Mouse (Mus musculus): Measurements from ENCODE around the gene Atp1a4. TPM values are rescaled to one million over a fixed set of nuclear protein-coding genes. Genes with fewer than 3 reads are reported as not detected.

Atp1a4 gene
- polyA plus RNA-seq, 1 experiment from 2014 or later: not detected

- no peak overlapping the region for H3K4me3 ChIP-seq (ENCODE audit: low read depth, low read length)
- no peaks in the 10 kb centered on the region for H3K27me3 ChIP-seq (ENCODE audit: control insufficient read depth, insufficient read depth, low read length)
- no peaks in the 10 kb centered on the region for H3K9me3 ChIP-seq (ENCODE audit: control insufficient read depth, low read length)
- H3K4me1 ChIP-seq (ENCODE audit: control insufficient read depth, insufficient read depth, low read length): no peaks in the 10 kb centered on the region
- no peak overlapping the region for H3K4me2 ChIP-seq (ENCODE audit: low read depth, severe bottlenecking)
- no peak overlapping the region for H3K27ac ChIP-seq (replicated peaks; ENCODE audit: low read depth, low read length)
- no peak for DNase-seq (ENCODE audit: low spot score)
- H3K9ac ChIP-seq (ENCODE audit: low read length): no peak overlapping the region
- WGBS: 87% methylated on average over 3 of the region's 3 CpGs
- H3K36me3 ChIP-seq (ENCODE audit: control insufficient read depth, insufficient read depth, low read length): no peaks in the 10 kb centered on the region; the same call in 1 of the 2 replicates
- ATAC-seq (ENCODE audit: insufficient number of reproducible peaks, low FRiP score, low TSS enrichment, low read depth): no peak
These were observed 31.4 kb upstream of the Atp1a4 start for GRCm38 (mm10) chr1:172289617-172289946.

- Histone ChIP-seq H3K27me3 (ENCODE audit: control insufficient read depth, insufficient read depth, low read length) (no peaks in the 10 kb centered on the region), H3K9ac (ENCODE audit: low read length) (no peak overlapping the region), H3K4me3 (ENCODE audit: low read depth, low read length) (no peak overlapping the region), H3K9me3 (ENCODE audit: control insufficient read depth, low read length) (no peaks in the 10 kb centered on the region), H3K27ac (replicated peaks; ENCODE audit: low read depth, low read length) (no peak overlapping the region), H3K4me1 (ENCODE audit: control insufficient read depth, insufficient read depth, low read length) (no peaks in the 10 kb centered on the region), H3K36me3 (ENCODE audit: control insufficient read depth, insufficient read depth, low read length) (no peaks in the 10 kb centered on the region; the same call in 1 of the 2 replicates), H3K4me2 (ENCODE audit: low read depth, severe bottlenecking) (no peak overlapping the region)
- ATAC-seq (ENCODE audit: insufficient number of reproducible peaks, low FRiP score, low TSS enrichment, low read depth): no peak
- 91% methylated on average over 11 of the region's 11 CpGs for WGBS
- DNase-seq (ENCODE audit: low spot score): no peak
These were observed 30.8 kb upstream of the Atp1a4 start for GRCm38 (mm10) chr1:172288900-172289616.

GRCm38 (mm10) chr1:172286740-172287139, 28.5 kb upstream of the Atp1a4 start:
- Histone ChIP-seq H3K4me2 (ENCODE audit: low read depth, severe bottlenecking) (no peak overlapping the region), H3K4me3 (ENCODE audit: low read depth, low read length) (no peak overlapping the region), H3K36me3 (ENCODE audit: control insufficient read depth, insufficient read depth, low read length) (no peaks in the 10 kb centered on the region; the same call in 1 of the 2 replicates), H3K4me1 (ENCODE audit: control insufficient read depth, insufficient read depth, low read length) (no peaks in the 10 kb centered on the region), H3K9me3 (ENCODE audit: control insufficient read depth, low read length) (no peaks in the 10 kb centered on the region), H3K9ac (ENCODE audit: low read length) (no peak overlapping the region), H3K27ac (replicated peaks; ENCODE audit: low read depth, low read length) (no peak overlapping the region), H3K27me3 (ENCODE audit: control insufficient read depth, insufficient read depth, low read length) (no peaks in the 10 kb centered on the region)
- DNase-seq (ENCODE audit: low spot score) (no peak), ATAC-seq (ENCODE audit: insufficient number of reproducible peaks, low FRiP score, low TSS enrichment, low read depth) (no peak)
- WGBS: 90% methylated on average over 5 of the region's 5 CpGs

GRCm38 (mm10) chr1:172284221-172284620, 26.0 kb upstream of the Atp1a4 start:
- Histone ChIP-seq H3K4me2 (ENCODE audit: low read depth, severe bottlenecking) (no peak overlapping the region), H3K4me3 (ENCODE audit: low read depth, low read length) (no peak overlapping the region), H3K27me3 (ENCODE audit: control insufficient read depth, insufficient read depth, low read length) (no peaks in the 10 kb centered on the region), H3K36me3 (ENCODE audit: control insufficient read depth, insufficient read depth, low read length) (no peaks in the 10 kb centered on the region; the same call in 1 of the 2 replicates), H3K4me1 (ENCODE audit: control insufficient read depth, insufficient read depth, low read length) (no peaks in the 10 kb centered on the region), H3K27ac (replicated peaks; ENCODE audit: low read depth, low read length) (no peak overlapping the region), H3K9ac (ENCODE audit: low read length) (no peak overlapping the region), H3K9me3 (ENCODE audit: control insufficient read depth, low read length) (no peaks in the 10 kb centered on the region)
- WGBS: 91% methylated on average over 14 of the region's 14 CpGs
- DNase-seq (ENCODE audit: low spot score): no peak
- ATAC-seq (ENCODE audit: insufficient number of reproducible peaks, low FRiP score, low TSS enrichment, low read depth): no peak

GRCm38 (mm10) chr1:172283073-172283472, 24.9 kb upstream of the Atp1a4 start:
- DNase-seq (ENCODE audit: low spot score) (no peak), ATAC-seq (ENCODE audit: insufficient number of reproducible peaks, low FRiP score, low TSS enrichment, low read depth) (no peak)
- H3K27ac ChIP-seq (replicated peaks; ENCODE audit: low read depth, low read length): no peak overlapping the region
- no peaks in the 10 kb centered on the region for H3K36me3 ChIP-seq (ENCODE audit: control insufficient read depth, insufficient read depth, low read length)
- no peaks in the 10 kb centered on the region for H3K4me1 ChIP-seq (ENCODE audit: control insufficient read depth, insufficient read depth, low read length)
- no peak overlapping the region for H3K4me3 ChIP-seq (ENCODE audit: low read depth, low read length)
- 90% methylated on average over 6 of the region's 6 CpGs for WGBS
- no peaks in the 10 kb centered on the region for H3K9me3 ChIP-seq (ENCODE audit: control insufficient read depth, low read length)
- no peak overlapping the region for H3K9ac ChIP-seq (ENCODE audit: low read length)
- H3K27me3 ChIP-seq (ENCODE audit: control insufficient read depth, insufficient read depth, low read length): no peaks in the 10 kb centered on the region
- no peak overlapping the region for H3K4me2 ChIP-seq (ENCODE audit: low read depth, severe bottlenecking)

- no peak for ATAC-seq (ENCODE audit: insufficient number of reproducible peaks, low FRiP score, low TSS enrichment, low read depth)
- WGBS: 88% methylated on average over 10 of the region's 10 CpGs
These were observed 23.5 kb upstream of the Atp1a4 start for GRCm38 (mm10) chr1:172281522-172282254.

GRCm38 (mm10) chr1:172279768-172280509, 21.7 kb upstream of the Atp1a4 start:
- H3K27me3 ChIP-seq (ENCODE audit: control insufficient read depth, insufficient read depth, low read length): no peaks in the 10 kb centered on the region
- H3K4me3 ChIP-seq (ENCODE audit: low read depth, low read length): no peak overlapping the region
- 89% methylated on average over 16 of the region's 16 CpGs for WGBS
- no peak overlapping the region for H3K4me2 ChIP-seq (ENCODE audit: low read depth, severe bottlenecking)
- no peak for DNase-seq (ENCODE audit: low spot score)
- no peak overlapping the region for H3K9ac ChIP-seq (ENCODE audit: low read length)
- no peaks in the 10 kb centered on the region for H3K4me1 ChIP-seq (ENCODE audit: control insufficient read depth, insufficient read depth, low read length)
- no peak overlapping the region for H3K27ac ChIP-seq (replicated peaks; ENCODE audit: low read depth, low read length)
- ATAC-seq (ENCODE audit: insufficient number of reproducible peaks, low FRiP score, low TSS enrichment, low read depth): no peak
- no peaks in the 10 kb centered on the region for H3K36me3 ChIP-seq (ENCODE audit: control insufficient read depth, insufficient read depth, low read length)
- H3K9me3 ChIP-seq (ENCODE audit: control insufficient read depth, low read length): no peaks in the 10 kb centered on the region

More at GRCm38 (mm10) chr1:172281522-172282254, 23.5 kb upstream of the Atp1a4 start:
- H3K4me3 ChIP-seq (ENCODE audit: low read depth, low read length): no peak overlapping the region
- no peak for DNase-seq (ENCODE audit: low spot score)
- H3K4me1 ChIP-seq (ENCODE audit: control insufficient read depth, insufficient read depth, low read length): no peaks in the 10 kb centered on the region
- no peak overlapping the region for H3K9ac ChIP-seq (ENCODE audit: low read length)
- H3K4me2 ChIP-seq (ENCODE audit: low read depth, severe bottlenecking): no peak overlapping the region
- no peak overlapping the region for H3K27ac ChIP-seq (replicated peaks; ENCODE audit: low read depth, low read length)
- H3K36me3 ChIP-seq (ENCODE audit: control insufficient read depth, insufficient read depth, low read length): no peaks in the 10 kb centered on the region
- no peaks in the 10 kb centered on the region for H3K27me3 ChIP-seq (ENCODE audit: control insufficient read depth, insufficient read depth, low read length)
- H3K9me3 ChIP-seq (ENCODE audit: control insufficient read depth, low read length): no peaks in the 10 kb centered on the region

GRCm38 (mm10) chr1:172278328-172278727, 20.1 kb upstream of the Atp1a4 start:
- no peaks in the 10 kb centered on the region for H3K27me3 ChIP-seq (ENCODE audit: control insufficient read depth, insufficient read depth, low read length)
- DNase-seq (ENCODE audit: low spot score) (no peak), ATAC-seq (ENCODE audit: insufficient number of reproducible peaks, low FRiP score, low TSS enrichment, low read depth) (no peak)
- no peak overlapping the region for H3K4me2 ChIP-seq (ENCODE audit: low read depth, severe bottlenecking)
- H3K27ac ChIP-seq (replicated peaks; ENCODE audit: low read depth, low read length): no peak overlapping the region
- no peak overlapping the region for H3K9ac ChIP-seq (ENCODE audit: low read length)
- H3K9me3 ChIP-seq (ENCODE audit: control insufficient read depth, low read length): no peaks in the 10 kb centered on the region
- WGBS: 92% methylated on average over 13 of the region's 13 CpGs
- H3K4me1 ChIP-seq (ENCODE audit: control insufficient read depth, insufficient read depth, low read length): no peaks in the 10 kb centered on the region
- H3K36me3 ChIP-seq (ENCODE audit: control insufficient read depth, insufficient read depth, low read length): no peaks in the 10 kb centered on the region
- H3K4me3 ChIP-seq (ENCODE audit: low read depth, low read length): no peak overlapping the region
